10 mouse cellular contexts compared by ENCODE assay signal in the genomic region with DNA sequence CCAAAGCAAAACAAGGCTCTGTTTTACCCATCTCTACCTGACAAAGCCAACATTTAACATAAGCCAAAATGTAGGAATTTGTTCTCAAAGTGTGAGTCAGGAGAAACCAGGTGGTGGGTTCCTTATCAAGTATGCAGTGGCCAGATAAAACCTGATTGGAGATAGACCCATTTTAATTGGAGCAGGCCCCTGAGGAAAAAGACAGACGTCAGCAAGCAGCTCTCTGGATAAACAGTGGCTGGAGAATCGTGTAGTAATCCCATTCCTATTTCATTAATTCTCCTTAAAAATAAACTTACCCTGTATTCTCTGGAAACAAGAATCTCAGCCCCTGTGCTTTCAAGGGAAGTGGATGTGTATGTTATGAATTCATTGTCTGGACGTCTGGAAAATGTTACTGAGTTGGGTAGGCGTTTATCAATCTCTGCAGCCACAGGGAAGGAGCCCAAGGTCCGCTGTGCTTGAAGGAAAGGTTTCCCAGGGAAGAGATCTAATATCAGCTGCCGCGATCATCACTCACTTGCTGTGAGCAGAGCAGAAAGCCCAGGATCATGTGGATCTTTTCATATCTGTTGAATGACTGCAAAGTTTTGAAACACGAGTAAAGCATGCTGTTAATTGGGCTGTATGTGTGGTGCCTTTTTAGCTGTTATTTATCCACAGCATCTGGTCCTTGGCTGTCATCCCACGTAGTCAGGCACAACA.
DNase-seq lines count a peak whose midpoint lies in the region; ATAC-seq and TF ChIP-seq lines count a peak whose summit lies in the region.
"Had no signal": no experiment of that assay in that cellular context is flagged by ENCODE, and none has a peak within 500 bp of the region (broad histone marks: within the 10 kb centered on the region; RNA-seq: fewer than 3 reads in every experiment).

No protein-coding gene starts in this region.

- peak overlapping the region; percentile 45; the same call in 1 of the 2 replicates for H3K27ac ChIP-seq in kidney, embryonic 15.5 days
- no peak overlapping the region for H3K27ac ChIP-seq in forebrain, embryonic 15.5 days (replicated peaks)
- H3K27ac ChIP-seq in heart, embryonic 16.5 days (ENCODE audit: low read length): peak overlapping the region; percentile 55
- H3K27ac ChIP-seq in cerebellum, adult 2 months (ENCODE audit: insufficient read depth, low read length): no peak overlapping the region
- H3K27ac ChIP-seq: embryonic facial prominence, embryonic 15.5 days had no signal

- no peak overlapping the region for H3K4me2 ChIP-seq in kidney, embryonic 15.5 days
- H3K4me2 ChIP-seq in forebrain, embryonic 15.5 days (replicated peaks): no peak overlapping the region
- no peak overlapping the region for H3K4me2 ChIP-seq in heart, embryonic 16.5 days (ENCODE audit: low read depth, low read length)
- H3K4me2 ChIP-seq: embryonic facial prominence, embryonic 15.5 days had no signal

- H3K9me3 ChIP-seq in kidney, embryonic 15.5 days (replicated peaks): no peaks in the 10 kb centered on the region
- no peaks in the 10 kb centered on the region for H3K9me3 ChIP-seq in forebrain, embryonic 15.5 days
- H3K9me3 ChIP-seq in heart, embryonic 16.5 days (replicated peaks; ENCODE audit: control insufficient read depth, low read length): no peaks in the 10 kb centered on the region
- H3K9me3 ChIP-seq: embryonic facial prominence, embryonic 15.5 days had no signal

- H3K9ac ChIP-seq in kidney, embryonic 15.5 days: no peak overlapping the region
- H3K9ac ChIP-seq in forebrain, embryonic 15.5 days (replicated peaks): no peak overlapping the region
- no peak overlapping the region for H3K9ac ChIP-seq in heart, embryonic 16.5 days (ENCODE audit: low read length)
- H3K9ac ChIP-seq: embryonic facial prominence, embryonic 15.5 days had no signal

- 45% methylated on average over 9 of the region's 9 CpGs for WGBS in kidney, embryonic 15.5 days
- WGBS in forebrain, embryonic 15.5 days: 63% methylated on average over 9 of the region's 9 CpGs
- WGBS in heart, embryonic 16.5 days: 32% methylated on average over 9 of the region's 9 CpGs
- WGBS in cerebellum, adult 2 months: 44% methylated on average over 9 of the region's 9 CpGs

- DNase-seq in kidney, adult 8-10 months: no peak
- peak; percentile 64 for DNase-seq in lung, postnatal 25 days (ENCODE audit: low spot score)
- DNase-seq in cerebellum, adult 2 months: no peak
- no peak for DNase-seq in frontal cortex, postnatal 14 days (ENCODE audit: low spot score in 2 of 2)
- no peak for DNase-seq in adrenal gland, postnatal 25 days

- H3K36me3 ChIP-seq in kidney, embryonic 15.5 days: no peaks in the 10 kb centered on the region
- no peaks in the 10 kb centered on the region for H3K36me3 ChIP-seq in forebrain, embryonic 15.5 days
- no peaks in the 10 kb centered on the region for H3K36me3 ChIP-seq in heart, embryonic 16.5 days (ENCODE audit: control insufficient read depth, insufficient read depth)
- H3K36me3 ChIP-seq: embryonic facial prominence, embryonic 15.5 days; G1E had no signal

- no peak overlapping the region for H3K4me3 ChIP-seq in kidney, embryonic 15.5 days (replicated peaks)
- H3K4me3 ChIP-seq in forebrain, embryonic 15.5 days: no peak overlapping the region
- no peak overlapping the region for H3K4me3 ChIP-seq in heart, embryonic 16.5 days (ENCODE audit: low read length)
- no peak overlapping the region for H3K4me3 ChIP-seq in cerebellum, adult 2 months (replicated peaks; ENCODE audit: insufficient read depth, low read depth, low read length)
- H3K4me3 ChIP-seq: embryonic facial prominence, embryonic 15.5 days had no signal

- no peak for TF ChIP-seq POLR2A in cerebellum, adult 2 months (IDR thresholded peaks at IDR 0.05; ENCODE audit: borderline replicate concordance, insufficient read depth, low read length)

- no peaks in the 10 kb centered on the region for H3K27me3 ChIP-seq in kidney, embryonic 15.5 days
- H3K27me3 ChIP-seq in forebrain, embryonic 15.5 days: no peaks in the 10 kb centered on the region
- H3K27me3 ChIP-seq in heart, embryonic 16.5 days (ENCODE audit: control insufficient read depth, insufficient read depth, low read length): no peaks in the 10 kb centered on the region
- no peaks in the 10 kb centered on the region for H3K27me3 ChIP-seq in cerebellum, adult 2 months (ENCODE audit: control insufficient read depth, insufficient read depth, low read length)
- H3K27me3 ChIP-seq: embryonic facial prominence, embryonic 15.5 days had no signal

- H3K4me1 ChIP-seq in kidney, embryonic 15.5 days: 0 out of 2 replicates have a peak, but pooled peaks cover 4% of the 10 kb centered on the region
- H3K4me1 ChIP-seq in forebrain, embryonic 15.5 days: no peaks in the 10 kb centered on the region
- no peaks in the 10 kb centered on the region; the same call in 1 of the 2 replicates for H3K4me1 ChIP-seq in heart, embryonic 16.5 days (ENCODE audit: control insufficient read depth, insufficient read depth, low read length)
- no peaks in the 10 kb centered on the region for H3K4me1 ChIP-seq in cerebellum, adult 2 months (ENCODE audit: control insufficient read depth, insufficient read depth, low read length)
- H3K4me1 ChIP-seq: embryonic facial prominence, embryonic 15.5 days had no signal

- 0 out of 2 replicates have a peak, but pooled peaks have one; percentile 43 for ATAC-seq in kidney, embryonic 15.5 days (replicated peaks; ENCODE audit: low FRiP score)
- ATAC-seq in forebrain, embryonic 15.5 days (replicated peaks): peak; percentile 51; the same call in 1 of the 2 replicates
- peak; percentile 28; the same call in 1 of the 2 replicates for ATAC-seq in heart, embryonic 16.5 days (replicated peaks; ENCODE audit: extremely low read depth, insufficient read depth, low FRiP score)

- TF ChIP-seq CTCF in cerebellum, adult 2 months (IDR thresholded peaks at IDR 0.05; ENCODE audit: borderline replicate concordance, insufficient read depth, low read depth, low read length): no peak

Comparison
In these comparisons a context has a peak if more than half of its experiments do, and no peak if none do; other contexts are left out.
1. H3K27ac ChIP-seq: peak in kidney, embryonic 15.5 days (single experiment) and heart, embryonic 16.5 days (single experiment); none in forebrain, embryonic 15.5 days (single experiment) and cerebellum, adult 2 months (single experiment).
2. Peak in every context shown above with its lines, with median percentiles within 50 percentile points of each other: ATAC-seq.